Mouse (Mus musculus) midbrain, embryonic 15.5 days (tissue): ENCODE data around the gene Rhot2. TPM values are rescaled to one million over a fixed set of nuclear protein-coding genes. Genes with fewer than 3 reads are reported as not detected.
A peak's percentile ranks its signal among the peaks of the same experiment; 100 is the strongest.
"Not testable (repeated sequence)": the region's sequence is repeated elsewhere in the genome, so short reads cannot be mapped to it uniquely, and the experiment has no call there.

Experiments
- ATAC-seq: fragments of 200-750 bp; cut with Nextera tagmentation; replicated peaks from 2 replicates; pipeline ENCODE4 v1.8.0; 2017; ENCODE audit warnings: moderate TSS enrichment
- H3K27ac ChIP-seq: fragments of 300-500 bp; sonication (generic); 2 replicates; pipeline ENCODE4 v1.5.1; 2015; ENCODE audit warnings: mild to moderate bottlenecking, inconsistent platforms
- H3K27me3 ChIP-seq: fragments of 300-500 bp; sonication (generic); replicated peaks from 2 replicates; pipeline ENCODE4 v1.6.1; 2015; ENCODE audit warnings: inconsistent platforms
- H3K36me3 ChIP-seq: fragments of 300-500 bp; sonication (generic); replicated peaks from 2 replicates; pipeline ENCODE4 v1.6.1; 2015; ENCODE audit warnings: inconsistent platforms
- H3K4me1 ChIP-seq: fragments of 300-500 bp; sonication (generic); 2 replicates; pipeline ENCODE4 v1.6.1; 2015; ENCODE audit warnings: inconsistent platforms
- H3K4me2 ChIP-seq: fragments of 300-500 bp; sonication (generic); 2 replicates; pipeline ENCODE4 v1.6.1; 2015; ENCODE audit warnings: inconsistent platforms, mild to moderate bottlenecking, moderate library complexity
- H3K4me3 ChIP-seq: fragments of 300-500 bp; sonication (generic); 2 replicates; pipeline ENCODE4 v1.5.1; 2015; ENCODE audit warnings: mild to moderate bottlenecking, inconsistent platforms
- H3K9ac ChIP-seq: fragments of 300-500 bp; sonication (generic); 2 replicates; pipeline ENCODE4 v1.6.1; 2015; ENCODE audit warnings: mild to moderate bottlenecking, inconsistent platforms
- H3K9me3 ChIP-seq: fragments of 300-500 bp; sonication (generic); 2 replicates; pipeline ENCODE4 v1.6.1; 2016; ENCODE audit warnings: inconsistent platforms
- WGBS: fragments of 180-500 bp; shearing (Covaris S2); methylation state at CpG from one replicate; pipeline ENCODE4 v1.1.7; 2015; ENCODE audit warnings: mixed read lengths; 5-methylcytosine and 5-hydroxymethylcytosine counted together
- polyA plus RNA-seq: library from polyadenylated mRNA; unstranded; fragments of >200 nt; fragmentation: Nextera tagmentation; extraction: Ambion mirVana; gene quantifications from 2 replicates; pipeline ENCODE4 v1.2.1, GENCODE M21; 2015

Rhot2 gene
- polyA plus RNA-seq, 1 experiment from 2014 or later: 18.3 TPM

- ATAC-seq: peak; percentile 74
- Histone ChIP-seq H3K27me3 (peaks cover 2% of the 10 kb centered on the region; the same call in 1 of the 2 replicates), H3K27ac (peak within 1 kb of the TSS; percentile 76), H3K4me2 (peak within 1 kb of the TSS; percentile 98), H3K36me3 (peaks cover 16% of the 10 kb centered on the region), H3K4me3 (peak within 1 kb of the TSS; percentile 74), H3K9me3 (no peaks in the 10 kb centered on the region), H3K4me1 (peaks cover 49% of the 10 kb centered on the region), H3K9ac (peak within 1 kb of the TSS; percentile 74)
- under 1% methylated on average over 18 of the region's 18 CpGs for WGBS
Measured at GRCm38 (mm10) chr17:25823452-25823851, 21.2 kb downstream of the Rhot2 start, which contains the start of gene Wdr24. Gene Wdr24, plus strand, starts transcription at chr17:25823627.

GRCm38 (mm10) chr17:25818851-25819780, 25.5 kb downstream of the Rhot2 start:
- H3K27ac ChIP-seq: no peak overlapping the region
- H3K9ac ChIP-seq: no peak overlapping the region
- no peak for ATAC-seq
- WGBS: 10% methylated on average over 46 of the region's 46 CpGs
- H3K4me3 ChIP-seq: no peak overlapping the region
- H3K4me2 ChIP-seq: no peak overlapping the region
- no peaks in the 10 kb centered on the region for H3K9me3 ChIP-seq
- peaks cover 16% of the 10 kb centered on the region for H3K36me3 ChIP-seq
- peaks cover 6% of the 10 kb centered on the region for H3K4me1 ChIP-seq
- H3K27me3 ChIP-seq: peaks cover 12% of the 10 kb centered on the region

- Histone ChIP-seq H3K27me3 (peaks cover 12% of the 10 kb centered on the region), H3K4me3 (no peak overlapping the region), H3K9me3 (no peaks in the 10 kb centered on the region), H3K9ac (no peak overlapping the region), H3K4me1 (peaks cover 9% of the 10 kb centered on the region), H3K27ac (no peak overlapping the region), H3K36me3 (peaks cover 16% of the 10 kb centered on the region), H3K4me2 (no peak overlapping the region)
- 86% methylated on average over 11 of the region's 11 CpGs for WGBS
- ATAC-seq: no peak
Measured at GRCm38 (mm10) chr17:25817662-25818061, 27.0 kb downstream of the Rhot2 start.

GRCm38 (mm10) chr17:25813471-25813870, 31.2 kb downstream of the Rhot2 start:
- Histone ChIP-seq H3K9ac (peak overlapping the region; percentile 23), H3K36me3 (peaks cover 12% of the 10 kb centered on the region), H3K4me3 (no peak overlapping the region), H3K4me1 (peaks cover 38% of the 10 kb centered on the region), H3K9me3 (no peaks in the 10 kb centered on the region), H3K27me3 (peaks cover 10% of the 10 kb centered on the region), H3K4me2 (peak overlapping the region; percentile 30), H3K27ac (no peak overlapping the region)
- no peak for ATAC-seq
- 1% methylated on average over 20 of the region's 20 CpGs for WGBS

- Histone ChIP-seq H3K9ac (peak overlapping the region; percentile 98; the same call in 1 of the 2 replicates), H3K27me3 (no peaks in the 10 kb centered on the region), H3K4me2 (peak overlapping the region; percentile 97), H3K27ac (no peak overlapping the region), H3K9me3 (no peaks in the 10 kb centered on the region), H3K36me3 (no peaks in the 10 kb centered on the region), H3K4me1 (peaks cover 46% of the 10 kb centered on the region), H3K4me3 (peak overlapping the region; percentile 79; the same call in 1 of the 2 replicates)
- 81% methylated on average over 4 of the region's 4 CpGs for WGBS
- no peak for ATAC-seq
Measured at GRCm38 (mm10) chr17:25810890-25811289, 33.8 kb downstream of the Rhot2 start.

- H3K9ac ChIP-seq: peak overlapping the region; percentile 98
- H3K4me3 ChIP-seq: peak overlapping the region; percentile 79
- H3K27ac ChIP-seq: peak overlapping the region; percentile 99
- H3K36me3 ChIP-seq: no peaks in the 10 kb centered on the region
- peak overlapping the region; percentile 97 for H3K4me2 ChIP-seq
- peak; percentile 58 for ATAC-seq
- H3K4me1 ChIP-seq: peaks cover 46% of the 10 kb centered on the region
- 6% methylated on average over 25 of the region's 25 CpGs for WGBS
- no peaks in the 10 kb centered on the region for H3K27me3 ChIP-seq
- H3K9me3 ChIP-seq: no peaks in the 10 kb centered on the region
Measured at GRCm38 (mm10) chr17:25809606-25810340, 34.9 kb downstream of the Rhot2 start.

GRCm38 (mm10) chr17:25808789-25809605, 35.7 kb downstream of the Rhot2 start, which contains the start of gene Fbxl16:
Gene Fbxl16, plus strand, starts transcription at chr17:25809085.
- Histone ChIP-seq H3K4me2 (peak within 1 kb of the TSS; percentile 97), H3K36me3 (no peaks in the 10 kb centered on the region), H3K4me3 (peak within 1 kb of the TSS; percentile 79), H3K27ac (peak within 1 kb of the TSS; percentile 99), H3K4me1 (peaks cover 48% of the 10 kb centered on the region), H3K27me3 (no peaks in the 10 kb centered on the region), H3K9ac (peak within 1 kb of the TSS; percentile 98), H3K9me3 (no peaks in the 10 kb centered on the region)
- WGBS: under 1% methylated on average over 86 of the region's 100 CpGs
- ATAC-seq: peak; percentile 86

- H3K27ac ChIP-seq: peak overlapping the region; percentile 99
- ATAC-seq: no peak
- H3K4me3 ChIP-seq: peak overlapping the region; percentile 79
- no peaks in the 10 kb centered on the region for H3K36me3 ChIP-seq
- H3K9ac ChIP-seq: peak overlapping the region; percentile 98
- no peaks in the 10 kb centered on the region for H3K27me3 ChIP-seq
- WGBS: 30% methylated on average over 5 of the region's 5 CpGs
- H3K9me3 ChIP-seq: no peaks in the 10 kb centered on the region
- peak overlapping the region; percentile 97 for H3K4me2 ChIP-seq
- peaks cover 52% of the 10 kb centered on the region for H3K4me1 ChIP-seq
Measured at GRCm38 (mm10) chr17:25808028-25808427, 36.6 kb downstream of the Rhot2 start.

- not testable (repeated sequence) for H3K27me3 ChIP-seq, H3K9me3 ChIP-seq, H3K27ac ChIP-seq, H3K4me3 ChIP-seq, H3K9ac ChIP-seq, H3K4me2 ChIP-seq, ATAC-seq, H3K36me3 ChIP-seq
- 43% methylated on average over 2 of the region's 2 CpGs for WGBS
- H3K4me1 ChIP-seq: peaks cover 52% of the 10 kb centered on the region
Measured at GRCm38 (mm10) chr17:25807452-25807851, 37.2 kb downstream of the Rhot2 start.

- Histone ChIP-seq H3K9me3 (no peaks in the 10 kb centered on the region), H3K36me3 (no peaks in the 10 kb centered on the region), H3K4me2 (no peak overlapping the region), H3K4me1 (peaks cover 51% of the 10 kb centered on the region), H3K9ac (no peak overlapping the region), H3K27me3 (no peaks in the 10 kb centered on the region), H3K27ac (no peak overlapping the region), H3K4me3 (no peak overlapping the region)
- ATAC-seq: no peak
- WGBS: 87% methylated on average over 4 of the region's 4 CpGs
Measured at GRCm38 (mm10) chr17:25806507-25806906, 38.1 kb downstream of the Rhot2 start.

- Histone ChIP-seq H3K4me2 (peak overlapping the region; percentile 43), H3K27ac (peak overlapping the region; percentile 93), H3K4me1 (peaks cover 31% of the 10 kb centered on the region), H3K36me3 (no peaks in the 10 kb centered on the region), H3K27me3 (no peaks in the 10 kb centered on the region), H3K9me3 (no peaks in the 10 kb centered on the region), H3K4me3 (peak overlapping the region; percentile 18), H3K9ac (peak overlapping the region; percentile 31)
- peak; percentile 94 for ATAC-seq
- 9% methylated on average over 10 of the region's 10 CpGs for WGBS
Measured at GRCm38 (mm10) chr17:25802825-25803517, 41.7 kb downstream of the Rhot2 start.
